Mouse (Mus musculus) kidney, adult 2 months (tissue): ENCODE measurements around the gene Igf2bp3.

ENCODE experiments used
- CTCF ChIP-seq: fragments of 200-500 bp; conservative IDR thresholded peaks from 2 replicates; pipeline ENCODE4 v1.5.1; 2011; ENCODE audit warnings: low read depth, mild to moderate bottlenecking, control low read depth, low read length, moderate library complexity, mixed read lengths; ENCODE audit not compliant: insufficient read depth, insufficient read length
- POLR2A ChIP-seq: fragments of 200-500 bp; IDR thresholded peaks from one replicate; pipeline ENCODE4 v1.6.1; 2011; ENCODE audit warnings: low read depth, low read length, control low read depth

- no peak for TF ChIP-seq CTCF
- no peak for TF ChIP-seq POLR2A
These were observed 115.7 kb downstream of the Igf2bp3 start for GRCm38 (mm10) chr6:49099086-49099485.
